Mouse (Mus musculus) lung, embryonic 16.5 days (tissue): ENCODE measurements at regions not wholly inside any gene's neighbourhood (a gene's known extent, or its start where the extent isn't known, plus 50 kb on each side); places are given as distances from the start of the nearest gene placed in this dataset.
A peak's percentile ranks its signal among the peaks of the same experiment; 100 is the strongest.

Source experiments
- ATAC-seq: fragments of 200-750 bp; cut with Nextera tagmentation; 2 replicates; pipeline ENCODE4 v1.8.0; 2017; ENCODE audit warnings: low read depth, mild to moderate bottlenecking, moderate library complexity
- H3K27ac ChIP-seq: fragments of 300-500 bp; sonication (generic); 2 replicates; pipeline ENCODE4 v1.5.1; 2014; ENCODE audit warnings: mild to moderate bottlenecking, control low read depth, low read length
- H3K27me3 ChIP-seq: fragments of 300-500 bp; sonication (generic); 2 replicates; pipeline ENCODE4 v1.6.1; 2014; ENCODE audit warnings: low read depth, low read length, mixed read lengths; ENCODE audit not compliant: control insufficient read depth, insufficient read depth
- H3K36me3 ChIP-seq: fragments of 300-500 bp; sonication (generic); 2 replicates; pipeline ENCODE4 v1.6.1; 2014; ENCODE audit warnings: low read length; ENCODE audit not compliant: control insufficient read depth, insufficient read depth
- H3K4me1 ChIP-seq: fragments of 300-500 bp; sonication (generic); replicated peaks from 2 replicates; pipeline ENCODE4 v1.6.1; 2014; ENCODE audit warnings: low read length, mixed read lengths; ENCODE audit not compliant: control insufficient read depth, insufficient read depth
- H3K4me2 ChIP-seq: fragments of 300-500 bp; sonication (generic); 2 replicates; pipeline ENCODE4 v1.6.1; 2014; ENCODE audit warnings: low read depth, low read length, control low read depth
- H3K4me3 ChIP-seq: fragments of 300-500 bp; sonication (generic); 2 replicates; pipeline ENCODE4 v1.5.1; 2014; ENCODE audit warnings: mild to moderate bottlenecking, low read length, control low read depth
- H3K9ac ChIP-seq: fragments of 300-500 bp; sonication (generic); 2 replicates; pipeline ENCODE4 v1.6.1; 2014; ENCODE audit warnings: low read length, control low read depth
- H3K9me3 ChIP-seq: fragments of 300-500 bp; sonication (generic); 2 replicates; pipeline ENCODE4 v1.6.1; 2016; ENCODE audit warnings: low read length; ENCODE audit not compliant: control insufficient read depth
- WGBS: fragments of 180-500 bp; shearing (Covaris S2); extraction: QIAGEN DNeasy Blood & Tissue Kit; methylation state at CpG from one replicate; pipeline ENCODE4 v1.1.7; 2014; 5-methylcytosine and 5-hydroxymethylcytosine counted together

- no peak for ATAC-seq
- Histone ChIP-seq H3K9me3 (no peaks in the 10 kb centered on the region), H3K4me1 (no peaks in the 10 kb centered on the region), H3K36me3 (no peaks in the 10 kb centered on the region), H3K27me3 (no peaks in the 10 kb centered on the region), H3K9ac (no peak overlapping the region), H3K27ac (no peak overlapping the region), H3K4me2 (no peak overlapping the region), H3K4me3 (no peak overlapping the region)
- 87% methylated on average over 2 of the region's 2 CpGs for WGBS
Measured at GRCm38 (mm10) chr16:12938563-12938962, 170.9 kb upstream of the Ercc4 start.

DNA sequence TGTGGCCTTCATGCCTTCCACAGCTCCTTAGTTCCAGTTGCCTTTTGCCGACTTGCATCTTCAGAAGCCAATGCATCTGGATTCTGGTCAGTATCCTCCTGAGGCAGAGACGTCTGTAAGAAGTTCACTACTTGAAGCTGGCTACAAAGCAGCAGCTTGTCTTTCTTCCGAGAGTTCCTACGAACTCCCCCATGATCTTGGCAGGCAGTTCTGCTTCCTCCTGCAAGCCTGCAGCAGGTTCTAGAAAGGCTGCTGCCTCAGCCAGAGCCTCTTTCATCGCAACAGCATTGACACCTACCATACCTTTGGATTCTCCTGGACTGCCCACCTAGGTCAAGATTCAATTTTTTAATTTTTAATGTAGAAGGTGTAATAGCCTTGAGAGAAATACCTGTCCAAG lies 158.3 kb upstream of the Ercc4 start:
- no peak overlapping the region for H3K4me3 ChIP-seq
- H3K4me1 ChIP-seq = no peaks in the 10 kb centered on the region
- H3K27me3 ChIP-seq = no peaks in the 10 kb centered on the region
- H3K4me2 ChIP-seq = no peak overlapping the region
- WGBS = 83% methylated on average over 5 of the region's 5 CpGs
- H3K27ac ChIP-seq = no peak overlapping the region
- H3K9me3 ChIP-seq = no peaks in the 10 kb centered on the region
- no peak overlapping the region for H3K9ac ChIP-seq
- ATAC-seq = no peak
- no peaks in the 10 kb centered on the region for H3K36me3 ChIP-seq

GRCm38 (mm10) chr16:12954028-12954427 lies 155.5 kb upstream of the Ercc4 start:
- Histone ChIP-seq H3K9ac (no peak overlapping the region), H3K27me3 (no peaks in the 10 kb centered on the region), H3K9me3 (no peaks in the 10 kb centered on the region), H3K4me2 (no peak overlapping the region), H3K4me3 (no peak overlapping the region), H3K4me1 (no peaks in the 10 kb centered on the region), H3K36me3 (no peaks in the 10 kb centered on the region), H3K27ac (no peak overlapping the region)
- peak; percentile 61 for ATAC-seq
- 30% methylated on average over 8 of the region's 8 CpGs for WGBS

- no peak overlapping the region for H3K27ac ChIP-seq
- no peaks in the 10 kb centered on the region for H3K36me3 ChIP-seq
- H3K9me3 ChIP-seq = no peaks in the 10 kb centered on the region
- no peak for ATAC-seq
- no peaks in the 10 kb centered on the region for H3K27me3 ChIP-seq
- WGBS = 54% methylated on average over 3 of the region's 3 CpGs
- no peaks in the 10 kb centered on the region for H3K4me1 ChIP-seq
- H3K9ac ChIP-seq = no peak overlapping the region
- no peak overlapping the region for H3K4me3 ChIP-seq
- no peak overlapping the region for H3K4me2 ChIP-seq
Measured at GRCm38 (mm10) chr16:12956416-12956815, 153.1 kb upstream of the Ercc4 start.

DNA sequence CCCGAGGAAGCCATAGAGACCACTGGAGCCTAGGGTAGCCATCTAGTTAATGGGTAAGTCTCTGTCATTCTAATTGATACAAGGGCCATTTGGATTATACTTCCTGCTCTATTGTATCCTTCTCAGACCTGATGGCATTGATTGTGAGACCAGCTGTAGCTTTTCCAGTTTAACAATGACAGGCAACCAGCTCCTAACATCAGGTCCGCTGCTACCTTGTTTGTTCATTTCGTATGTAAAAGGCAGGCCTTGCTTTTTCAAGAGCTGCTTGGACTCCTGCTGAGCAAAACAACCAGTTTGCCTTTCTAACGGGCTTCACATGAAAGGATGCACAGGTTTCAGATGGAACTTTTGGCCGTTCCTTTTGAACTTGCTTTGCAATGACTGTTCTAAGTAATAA lies 148.6 kb upstream of the Ercc4 start:
- Histone ChIP-seq H3K9me3 (no peaks in the 10 kb centered on the region), H3K27ac (no peak overlapping the region), H3K27me3 (no peaks in the 10 kb centered on the region), H3K4me3 (no peak overlapping the region), H3K4me2 (no peak overlapping the region), H3K36me3 (no peaks in the 10 kb centered on the region), H3K4me1 (no peaks in the 10 kb centered on the region), H3K9ac (no peak overlapping the region)
- WGBS = 78% methylated on average over 5 of the region's 5 CpGs
- no peak for ATAC-seq

DNA sequence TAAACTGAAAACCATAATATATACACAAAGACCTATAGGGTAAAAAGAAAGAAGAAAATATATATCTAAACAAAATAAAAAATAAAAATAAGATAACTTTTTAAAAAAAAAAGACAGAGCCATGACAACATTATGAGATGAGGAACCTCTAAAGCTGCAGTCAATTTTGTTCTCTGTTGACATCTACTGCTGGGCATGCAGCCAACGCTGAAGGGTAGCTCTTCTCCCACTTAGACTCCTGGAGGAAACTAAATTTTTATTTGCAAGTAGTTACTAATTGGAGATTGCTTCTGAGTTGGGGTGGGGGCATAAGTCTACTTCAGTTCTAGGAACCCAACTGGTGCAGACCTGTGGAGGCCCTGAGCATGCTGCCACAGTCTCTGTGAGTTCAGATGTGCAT lies 126.8 kb upstream of the Ercc4 start:
- H3K27ac ChIP-seq = no peak overlapping the region
- no peak overlapping the region for H3K4me2 ChIP-seq
- H3K4me3 ChIP-seq = no peak overlapping the region
- no peak for ATAC-seq
- H3K9ac ChIP-seq = no peak overlapping the region
- H3K36me3 ChIP-seq = no peaks in the 10 kb centered on the region
- H3K4me1 ChIP-seq = no peaks in the 10 kb centered on the region
- H3K9me3 ChIP-seq = no peaks in the 10 kb centered on the region
- H3K27me3 ChIP-seq = no peaks in the 10 kb centered on the region
- 59% methylated on average over 1 of the region's 1 CpGs for WGBS

GRCm38 (mm10) chr16:13001288-13001880 lies 108.1 kb upstream of the Ercc4 start:
- Histone ChIP-seq H3K9ac (no peak overlapping the region), H3K4me3 (no peak overlapping the region), H3K36me3 (no peaks in the 10 kb centered on the region), H3K4me1 (no peaks in the 10 kb centered on the region), H3K4me2 (no peak overlapping the region), H3K27me3 (no peaks in the 10 kb centered on the region), H3K27ac (no peak overlapping the region), H3K9me3 (no peaks in the 10 kb centered on the region)
- ATAC-seq = peak; percentile 64
- 37% methylated on average over 1 of the region's 1 CpGs for WGBS

- no peaks in the 10 kb centered on the region for H3K27me3 ChIP-seq
- no peaks in the 10 kb centered on the region for H3K9me3 ChIP-seq
- H3K36me3 ChIP-seq = no peaks in the 10 kb centered on the region
- no peak overlapping the region for H3K27ac ChIP-seq
- ATAC-seq = no peak
- H3K4me2 ChIP-seq = no peak overlapping the region
- H3K4me3 ChIP-seq = no peak overlapping the region
- 78% methylated on average over 5 of the region's 5 CpGs for WGBS
- no peaks in the 10 kb centered on the region for H3K4me1 ChIP-seq
- no peak overlapping the region for H3K9ac ChIP-seq
Measured at GRCm38 (mm10) chr16:13012863-13013262, 96.6 kb upstream of the Ercc4 start.

DNA sequence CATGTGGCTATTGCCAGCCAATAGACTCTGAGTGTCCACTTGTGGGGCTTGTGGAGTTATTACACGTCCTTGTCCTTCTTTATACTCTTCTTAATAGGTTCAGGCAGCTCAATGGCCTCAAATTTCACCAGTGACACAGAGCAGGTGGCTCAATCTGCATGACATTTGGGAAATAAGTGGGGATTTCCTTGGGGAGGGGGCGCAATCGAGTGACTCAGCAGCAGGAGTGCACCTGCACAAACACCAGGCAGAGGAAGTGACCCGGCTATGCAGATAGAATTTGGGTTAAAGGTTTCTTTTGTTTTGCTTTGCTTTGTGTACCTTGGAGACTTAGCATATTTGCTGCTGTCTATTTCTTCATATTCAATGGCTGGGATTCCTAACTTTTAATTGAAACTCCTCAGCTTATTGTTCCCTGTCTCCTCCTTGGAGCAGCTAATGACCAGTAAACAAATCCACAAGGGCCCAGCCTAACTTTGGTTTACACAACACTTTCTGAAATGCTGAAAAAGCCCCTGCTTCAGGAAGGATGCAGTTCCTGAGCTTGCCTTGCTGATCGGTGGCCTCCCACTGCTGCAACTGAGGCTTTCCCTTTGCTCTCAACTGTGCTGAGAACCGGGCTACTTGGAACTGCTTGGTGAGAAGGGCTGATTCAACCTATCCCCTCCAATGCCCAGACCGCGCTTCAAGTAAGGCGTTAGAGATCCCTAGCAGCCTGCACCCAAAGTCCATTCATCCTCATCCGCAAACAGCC lies 95.4 kb upstream of the Ercc4 start:
- ATAC-seq = no peak

More for the DNA sequence above, 95.4 kb upstream of the Ercc4 start:
- Histone ChIP-seq H3K27me3 (no peaks in the 10 kb centered on the region), H3K4me3 (no peak overlapping the region), H3K27ac (no peak overlapping the region), H3K4me1 (no peaks in the 10 kb centered on the region), H3K4me2 (no peak overlapping the region), H3K36me3 (no peaks in the 10 kb centered on the region), H3K9me3 (no peaks in the 10 kb centered on the region), H3K9ac (no peak overlapping the region)
- 49% methylated on average over 10 of the region's 10 CpGs for WGBS
